10 mouse cellular contexts compared by ENCODE assay signal in genomic region chr4:45765565-45766201, GRCm38 (mm10). TPM values are rescaled to one million over a fixed set of nuclear protein-coding genes. Genes with fewer than 3 reads are reported as not detected.
DNase-seq lines count a peak whose midpoint lies in the region; ATAC-seq lines count a peak whose summit lies in the region.
"Had no signal": no experiment of that assay in that cellular context is flagged by ENCODE, and none has a peak within 500 bp of the region (broad histone marks: within the 10 kb centered on the region; RNA-seq: fewer than 3 reads in every experiment).

No protein-coding gene starts in this region.

- peak overlapping the region; percentile 18; the same call in 1 of the 2 replicates for H3K27ac ChIP-seq in heart, embryonic 15.5 days
- H3K27ac ChIP-seq in hindbrain, embryonic 16.5 days (ENCODE audit: low read depth, low read length) = peak overlapping the region; percentile 3; the same call in 1 of the 2 replicates
- H3K27ac ChIP-seq in neural tube, embryonic 11.5 days (ENCODE audit: low read depth, low read length) = no peak overlapping the region

- H3K4me1 ChIP-seq in heart, embryonic 15.5 days (replicated peaks) = peaks cover 85% of the 10 kb centered on the region
- H3K4me1 ChIP-seq in hindbrain, embryonic 16.5 days (ENCODE audit: control insufficient read depth, insufficient read depth, low read depth, low read length) = peaks cover 36% of the 10 kb centered on the region
- peaks cover 31% of the 10 kb centered on the region for H3K4me1 ChIP-seq in neural tube, embryonic 11.5 days (ENCODE audit: control insufficient read depth, insufficient read depth, low read length)

- H3K4me3 ChIP-seq in heart, embryonic 15.5 days = no peak overlapping the region
- H3K4me3 ChIP-seq in hindbrain, embryonic 16.5 days (ENCODE audit: low read length) = no peak overlapping the region
- no peak overlapping the region for H3K4me3 ChIP-seq in neural tube, embryonic 11.5 days (ENCODE audit: low read depth, low read length)

- H3K27me3 ChIP-seq in heart, embryonic 15.5 days = 0 out of 2 replicates have a peak, but pooled peaks cover 3% of the 10 kb centered on the region
- no peaks in the 10 kb centered on the region for H3K27me3 ChIP-seq in hindbrain, embryonic 16.5 days (replicated peaks; ENCODE audit: control insufficient read depth, insufficient read depth, low read length)
- peaks cover 11% of the 10 kb centered on the region; the same call in 1 of the 2 replicates for H3K27me3 ChIP-seq in neural tube, embryonic 11.5 days (ENCODE audit: control insufficient read depth, insufficient read depth, low read length)

- no peak overlapping the region for H3K9ac ChIP-seq in heart, embryonic 15.5 days
- H3K9ac ChIP-seq in hindbrain, embryonic 16.5 days (ENCODE audit: low read depth, low read length) = peak overlapping the region; percentile 37; the same call in 1 of the 2 replicates
- peak overlapping the region; percentile 49 for H3K9ac ChIP-seq in neural tube, embryonic 11.5 days (ENCODE audit: low read length)

- H3K9me3 ChIP-seq in heart, embryonic 15.5 days (replicated peaks) = no peaks in the 10 kb centered on the region
- no peaks in the 10 kb centered on the region for H3K9me3 ChIP-seq in hindbrain, embryonic 16.5 days (ENCODE audit: control insufficient read depth, low read length)
- H3K9me3 ChIP-seq in neural tube, embryonic 11.5 days (ENCODE audit: control insufficient read depth, low read length) = no peaks in the 10 kb centered on the region

- H3K4me2 ChIP-seq in heart, embryonic 15.5 days = peak overlapping the region; percentile 43
- peak overlapping the region; percentile 30 for H3K4me2 ChIP-seq in hindbrain, embryonic 16.5 days (ENCODE audit: low read length)
- peak overlapping the region; percentile 42 for H3K4me2 ChIP-seq in neural tube, embryonic 11.5 days (ENCODE audit: low read depth)

- DNase-seq in heart, adult 8-10 months (ENCODE audit: low spot score) = no peak
- peak; percentile 61 for DNase-seq in embryo, embryonic 10.5 days (ENCODE audit: low spot score)
- DNase-seq in neural tube, embryonic 11.5 days (ENCODE audit: low spot score) = peak; percentile 53
- no peak for DNase-seq in adrenal gland, postnatal 25 days
- no peak for DNase-seq in layer of hippocampus, postnatal 25 days (ENCODE audit: extremely low spot score in 1 of 2, low spot score in 1 of 2)
- DNase-seq in T-cell, adult 2 months (ENCODE audit: low spot score) = no peak
- DNase-seq: kidney, adult 18-20 months; right cerebral cortex, postnatal 14 days had no signal

- WGBS in heart, embryonic 15.5 days = 21% methylated on average over 15 of the region's 18 CpGs
- WGBS in hindbrain, embryonic 16.5 days = 2% methylated on average over 10 of the region's 18 CpGs
- WGBS in neural tube, embryonic 11.5 days = 2% methylated on average over 12 of the region's 18 CpGs

- ATAC-seq in heart, embryonic 15.5 days (replicated peaks; ENCODE audit: insufficient number of reproducible peaks, insufficient read depth, low FRiP score, low read depth) = no peak
- ATAC-seq in hindbrain, embryonic 16.5 days = 0 out of 2 replicates have a peak, but pooled peaks have one; percentile 22
- ATAC-seq in neural tube, embryonic 11.5 days (ENCODE audit: insufficient read depth, low FRiP score, low TSS enrichment) = no peak; the same call in 1 of the 2 replicates

- no peaks in the 10 kb centered on the region for H3K36me3 ChIP-seq in heart, embryonic 15.5 days
- no peaks in the 10 kb centered on the region for H3K36me3 ChIP-seq in hindbrain, embryonic 16.5 days (ENCODE audit: control insufficient read depth, insufficient read depth, low read length)
- no peaks in the 10 kb centered on the region for H3K36me3 ChIP-seq in neural tube, embryonic 11.5 days (ENCODE audit: control insufficient read depth, insufficient read depth, low read length)

RNA-seq across cellular contexts. Expression of gene Aldh1b1, which starts 33.1 kb away (rescaled TPM):
- 149 and 153 TPM in 2 replicates for polyA plus RNA-seq in heart, embryonic 15.5 days (2015; fragmentation: Nextera tagmentation; extraction: Ambion mirVana)
- 10 to 100 TPM in 3 of 4 experiments, 1 to 10 TPM in 1; 9.3 to 14.5 (median 12.4) TPM for total RNA-seq in heart, adult 8-10 months (2022)
- polyA plus RNA-seq in hindbrain, embryonic 16.5 days (2015; fragmentation: Nextera tagmentation; extraction: Ambion mirVana) = 20.8 and 22.5 TPM in 2 replicates
- polyA plus RNA-seq in neural tube, embryonic 11.5 days (2014; fragmentation: Nextera tagmentation; extraction: Ambion mirVana) = 4.1 and 4.6 TPM in 2 replicates
- 32.9 and 42.0 TPM in 2 replicates for total RNA-seq in adrenal gland, postnatal 25 days (2021)
- total RNA-seq in layer of hippocampus, postnatal 25 days (2021) = 1 to 10 TPM; 9.2 to 9.9 TPM

Comparison
In these comparisons a context has a peak if more than half of its experiments do, and no peak if none do; other contexts are left out.
1. DNase-seq: peak in embryo, embryonic 10.5 days (single experiment) and neural tube, embryonic 11.5 days (single experiment); none in heart, adult 8-10 months (single experiment), adrenal gland, postnatal 25 days (single experiment), layer of hippocampus, postnatal 25 days (0 of 2) and T-cell, adult 2 months (single experiment).
2. Peak in every context shown above with its lines, with median percentiles within 50 percentile points of each other: H3K4me2 ChIP-seq.